Mouse (Mus musculus): Measurements from ENCODE around the gene Tas2r107. TPM values are rescaled to one million over a fixed set of nuclear protein-coding genes. Genes with fewer than 3 reads are reported as not detected.
"Not testable (repeated sequence)": the region's sequence is repeated elsewhere in the genome, so short reads cannot be mapped to it uniquely, and the experiment has no call there.

The Tas2r107 gene
- not detected for total RNA-seq (2021)

GRCm38 (mm10) chr6:131660049-131660448 is at the start of gene Tas2r107:
Tas2r107 (minus strand) TSS chr6:131660149.
- DNase-seq, result no peak
- intact Hi-C loops (cut with DNase I), result no loop called here

- intact Hi-C loops (cut with DNase I), result no loop called here
- DNase-seq, result no peak
Observed at GRCm38 (mm10) chr6:131689963-131690362, 30.0 kb upstream of the Tas2r107 start, which contains the start of gene Tas2r114. Tas2r114 (minus strand) TSS chr6:131690063.

- intact Hi-C loops (cut with DNase I), result no loop called here
Observed at GRCm38 (mm10) chr6:131687395-131687794, 27.4 kb upstream of the Tas2r107 start, which contains the start of gene Tas2r105. Tas2r105 (minus strand) TSS chr6:131687495.

GRCm38 (mm10) chr6:131685644-131686043 is 25.7 kb upstream of the Tas2r107 start, which contains the start of gene Tas2r104:
Tas2r104 (minus strand) TSS chr6:131685744.
- DNase-seq, result no peak
- intact Hi-C loops (cut with DNase I), result no loop called here

More at GRCm38 (mm10) chr6:131687395-131687794, 27.4 kb upstream of the Tas2r107 start, which contains the start of gene Tas2r105:
- no peak for DNase-seq

GRCm38 (mm10) chr6:131678786-131679185 is 18.8 kb upstream of the Tas2r107 start, which contains the start of gene Tas2r106:
Tas2r106 (minus strand) TSS chr6:131678886.
- intact Hi-C loops (cut with DNase I), result no loop called here
- DNase-seq, result no peak

GRCm38 (mm10) chr6:131630812-131631211 is 29.1 kb downstream of the Tas2r107 start, which contains the start of gene Tas2r130:
Tas2r130 (minus strand) TSS chr6:131630912.
- no peak for DNase-seq
- intact Hi-C loops (cut with DNase I), result no loop called here

- intact Hi-C loops (cut with DNase I); DNase-seq: not testable (repeated sequence)
Observed at GRCm38 (mm10) chr6:131609956-131610355, 50.0 kb downstream of the Tas2r107 start.

Other genes starting within 250 kb of the Tas2r107 start
- gene 5430401F13Rik, start 173.7 kb downstream of the Tas2r107 start, total RNA-seq (2021), result not detected
- not detected for gene Gm6619, start 173.7 kb downstream of the Tas2r107 start, total RNA-seq (2021)
- gene Tas2r130, start 29.2 kb downstream of the Tas2r107 start, total RNA-seq (2021), result not detected
- gene Tas2r106, start 18.7 kb upstream of the Tas2r107 start, total RNA-seq (2021), result not detected
- gene Tas2r104, start 25.6 kb upstream of the Tas2r107 start, total RNA-seq (2021), result not detected
- not detected for gene Tas2r105, start 27.3 kb upstream of the Tas2r107 start, total RNA-seq (2021)
- gene Tas2r114, start 29.9 kb upstream of the Tas2r107 start, total RNA-seq (2021), result not detected